Mouse (Mus musculus) ovary, postnatal 14 days (tissue): ENCODE data around the gene Tie1.
"Not testable (repeated sequence)": the region's sequence is repeated elsewhere in the genome, so short reads cannot be mapped to it uniquely, and the experiment has no call there.

Experiments
- DNase-seq: peaks from one replicate; pipeline ENCODE4 v3.0.0; 2022; ENCODE audit warnings: low spot score

Tie1 gene

DNA sequence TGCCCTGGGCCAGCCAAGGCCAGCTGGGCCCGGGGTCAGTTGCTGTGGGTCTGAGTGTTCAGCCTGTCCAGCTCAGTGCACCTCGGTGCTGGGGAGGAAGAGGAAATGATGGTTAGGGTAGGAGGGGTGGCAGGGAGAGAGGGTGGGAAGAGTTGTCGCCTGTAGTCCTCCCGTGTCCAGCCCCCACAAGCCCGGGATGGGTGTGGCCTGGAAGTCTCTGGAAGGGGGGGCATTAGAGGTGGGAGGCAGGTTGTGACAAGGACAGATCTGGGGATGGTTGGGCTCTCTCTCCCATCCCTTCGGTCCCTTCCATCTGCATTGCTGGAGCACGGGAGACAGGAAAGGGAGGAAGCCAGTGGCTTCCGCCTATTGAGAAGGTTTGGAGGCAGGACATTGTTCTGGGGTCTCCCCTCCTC, at the start of gene Tie1:
Gene Tie1 (minus strand): TSS at position 345 of the 416 bp plus-strand sequence.
- no peak for DNase-seq

DNA sequence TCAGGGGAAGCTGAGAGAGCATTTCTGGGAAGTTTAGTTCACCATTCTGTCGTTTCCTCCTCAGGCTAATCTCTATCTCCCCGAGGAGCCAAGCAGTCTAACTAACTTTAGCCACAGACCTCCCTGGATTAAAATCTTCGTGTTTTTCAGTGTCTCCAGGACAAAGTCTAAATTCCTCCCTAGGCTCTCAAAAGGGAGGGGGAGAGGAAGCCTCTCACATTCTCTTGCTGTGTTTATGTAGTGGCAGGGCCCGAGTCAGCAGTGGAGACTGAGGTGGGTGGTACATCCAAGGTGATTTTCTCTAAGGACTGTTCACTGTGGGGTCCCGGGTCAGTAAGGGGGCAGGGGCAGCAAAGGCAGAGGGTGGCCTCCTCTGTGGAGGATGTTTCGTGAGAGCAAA, 47.9 kb upstream of the Tie1 start:
- DNase-seq, result no peak

DNA sequence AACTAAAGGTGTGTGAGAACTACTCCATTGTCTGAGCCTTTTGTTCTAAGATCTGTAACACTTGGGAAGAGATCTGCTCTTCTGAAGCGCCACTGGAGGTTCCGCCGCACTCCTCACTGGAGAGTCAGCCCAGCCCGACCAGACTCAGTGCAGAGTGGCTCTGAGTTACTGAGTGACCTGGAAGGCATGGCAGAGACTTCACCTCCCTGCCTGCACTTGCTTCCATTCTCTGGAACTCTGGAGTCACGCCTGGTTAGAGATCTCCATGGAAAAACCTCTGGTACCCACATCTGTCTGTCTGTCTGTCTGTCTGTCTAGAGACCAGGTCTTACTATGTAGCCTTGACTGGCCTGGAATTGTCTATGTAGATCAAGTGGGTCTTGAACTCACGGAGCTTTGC, 45.7 kb upstream of the Tie1 start:
- no peak for DNase-seq

DNA sequence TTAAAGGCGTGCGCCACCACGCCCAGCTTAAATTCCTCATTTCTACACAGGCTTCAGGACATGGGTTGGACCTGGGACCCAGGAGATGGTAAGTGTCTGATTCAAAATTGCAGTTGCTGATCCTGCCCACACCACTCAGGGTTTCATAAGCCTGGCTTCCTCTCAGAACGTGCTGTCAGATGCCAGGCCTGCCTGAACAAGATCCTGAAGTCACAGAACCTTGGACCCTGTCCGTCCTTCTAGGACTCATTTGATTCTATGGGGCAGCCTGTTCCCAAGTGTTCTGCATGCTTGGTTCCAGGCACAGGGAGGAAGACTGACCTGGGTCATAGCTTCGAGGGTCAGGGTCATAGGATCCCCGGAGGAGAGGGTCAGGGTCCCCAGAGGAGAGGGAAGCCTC, 43.7 kb upstream of the Tie1 start:
- DNase-seq, result no peak

DNA sequence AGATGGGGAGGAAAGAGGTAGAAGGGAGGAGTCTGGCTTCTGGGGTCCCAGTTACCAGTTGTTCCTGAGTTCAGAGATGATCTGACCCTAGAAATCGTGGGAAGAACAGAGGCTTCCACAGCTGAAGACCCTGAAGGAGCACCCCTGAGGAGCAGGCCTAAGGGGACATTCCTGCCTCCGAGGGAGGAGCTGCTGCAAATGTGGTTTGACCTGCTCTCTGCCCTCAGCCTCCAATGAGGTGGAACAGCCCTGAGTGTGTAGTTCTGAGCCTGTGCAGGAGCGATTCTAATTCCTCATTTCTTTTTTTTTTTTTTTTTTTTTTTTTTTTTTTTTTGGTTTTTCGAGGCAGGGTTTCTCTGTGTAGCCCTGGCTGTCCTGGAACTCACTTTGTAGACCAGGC, 43.3 kb upstream of the Tie1 start:
- no peak for DNase-seq

DNA sequence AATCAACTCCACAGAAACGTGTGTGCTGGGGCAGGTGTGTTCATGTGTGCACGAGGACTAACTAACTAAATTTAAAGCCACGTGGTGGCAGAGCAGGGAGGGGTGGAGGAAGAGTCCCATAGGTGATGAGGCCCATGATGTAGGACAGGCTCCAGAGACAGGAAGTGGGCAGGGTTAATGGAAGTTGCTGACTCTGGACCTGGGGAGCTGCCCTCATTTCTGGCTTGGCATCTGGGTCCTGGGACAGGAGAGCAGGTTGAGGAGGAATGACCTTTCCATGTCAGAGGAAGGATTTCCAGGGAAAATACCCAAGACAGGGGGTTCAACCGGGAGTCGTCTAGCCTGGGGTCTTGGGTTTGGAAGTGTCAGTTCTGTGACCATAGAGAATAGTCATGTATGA, 42.8 kb upstream of the Tie1 start:
- no peak for DNase-seq

DNA sequence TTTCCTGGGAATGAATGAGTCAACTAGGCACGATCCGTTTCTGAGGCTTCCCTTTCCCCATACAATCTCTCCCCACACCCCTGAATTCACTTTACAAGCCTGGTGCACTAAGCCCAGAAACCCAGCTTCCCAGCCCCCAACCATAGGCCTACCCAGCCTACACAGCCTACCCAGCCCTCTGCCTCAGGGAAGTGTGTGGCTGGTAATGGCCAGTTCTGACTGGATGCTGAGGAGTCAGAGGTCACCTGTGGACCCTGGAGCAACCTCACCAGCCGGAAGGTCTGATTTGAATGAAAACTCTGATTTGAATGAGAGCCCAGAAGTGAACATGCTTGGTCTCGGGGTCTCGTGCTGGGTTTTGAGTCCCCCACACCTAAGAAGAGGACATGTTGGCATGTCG, 37.9 kb upstream of the Tie1 start:
- DNase-seq, result no peak

DNA sequence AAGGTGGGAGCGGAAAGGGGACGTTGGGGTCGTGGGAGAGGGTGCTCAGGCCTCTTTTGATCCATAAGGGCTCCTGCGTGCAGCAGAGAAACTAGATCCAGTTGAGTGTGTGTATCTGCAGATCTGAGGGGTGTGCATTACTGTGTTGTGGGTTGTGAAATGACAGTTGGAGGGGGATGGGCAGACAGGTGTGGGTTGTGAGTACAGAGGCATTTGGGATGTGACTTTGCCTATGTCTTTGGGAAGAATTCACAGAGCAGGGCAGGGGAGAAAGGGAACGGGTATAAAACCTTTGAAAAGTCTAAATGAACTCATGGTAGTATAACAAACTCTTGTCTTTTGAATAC, 37.4 kb upstream of the Tie1 start:
- no peak for DNase-seq

DNA sequence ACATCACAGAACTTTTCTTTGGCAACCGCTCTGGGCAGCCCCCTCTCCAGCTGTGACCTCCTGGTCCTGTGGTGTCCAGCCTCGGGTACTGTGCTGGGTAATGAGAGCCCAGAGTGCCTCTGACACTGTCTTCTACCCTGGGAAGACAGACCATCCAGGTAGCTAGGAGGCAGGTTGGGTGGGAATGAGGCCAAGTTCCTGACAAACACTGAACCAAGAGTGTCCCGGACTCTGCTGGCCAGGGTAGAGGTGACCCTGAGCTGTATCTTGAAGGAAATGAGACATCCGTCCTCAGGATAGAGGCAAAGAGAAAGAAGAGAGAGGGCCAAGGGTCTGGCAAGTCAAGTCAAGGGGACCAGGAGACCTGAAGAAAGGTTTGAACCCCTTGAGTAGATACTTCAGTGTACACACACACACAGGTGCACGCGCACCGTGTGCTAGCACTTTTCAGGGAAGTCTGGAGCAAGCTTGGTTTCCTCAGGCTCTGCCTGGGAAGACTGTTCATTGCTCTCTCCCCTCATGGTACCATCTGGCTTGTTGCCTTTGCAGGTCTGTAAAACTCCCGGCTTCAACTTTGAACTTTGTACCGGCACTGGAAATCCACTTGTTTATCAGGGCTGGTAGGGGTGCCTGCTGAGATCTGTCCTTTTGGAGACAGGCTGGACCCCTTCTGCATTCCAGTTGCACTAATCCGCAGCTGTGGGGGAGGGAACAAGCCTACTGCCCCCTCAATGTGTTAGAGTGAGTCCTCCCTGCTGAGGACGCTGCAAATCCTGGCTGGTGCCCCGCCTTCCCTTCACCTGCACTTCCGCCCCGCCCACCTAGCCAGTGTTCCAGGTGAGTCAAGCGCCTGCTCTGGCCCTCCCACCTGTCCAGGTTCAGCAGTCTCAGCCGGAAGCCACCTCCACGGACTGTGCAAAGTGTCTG, 36.8 kb upstream of the Tie1 start, which contains the start of gene 2610528J11Rik:
Gene 2610528J11Rik (plus strand): TSS at position 592 of the 927 bp plus-strand sequence.
- DNase-seq, result peak; percentile 38

DNA sequence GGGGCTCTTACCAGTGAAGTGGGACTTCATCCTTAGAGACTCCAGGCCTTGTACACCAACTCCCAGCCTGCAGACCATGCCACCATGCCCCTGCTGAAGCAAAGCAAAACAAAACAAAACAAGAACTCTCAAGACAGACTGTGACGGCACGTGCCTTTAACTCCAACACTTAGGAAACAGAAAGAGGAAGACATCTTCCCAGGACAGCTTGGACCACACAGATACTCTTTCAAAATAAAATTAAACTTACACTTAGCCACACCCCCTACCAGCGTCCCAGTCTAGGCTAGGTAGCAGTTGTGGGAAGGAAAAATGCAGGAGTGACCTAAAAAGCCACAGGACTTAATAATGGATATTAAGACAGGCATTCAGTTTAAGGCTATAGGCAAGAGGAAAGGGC, 35.9 kb upstream of the Tie1 start:
- DNase-seq, result no peak

DNA sequence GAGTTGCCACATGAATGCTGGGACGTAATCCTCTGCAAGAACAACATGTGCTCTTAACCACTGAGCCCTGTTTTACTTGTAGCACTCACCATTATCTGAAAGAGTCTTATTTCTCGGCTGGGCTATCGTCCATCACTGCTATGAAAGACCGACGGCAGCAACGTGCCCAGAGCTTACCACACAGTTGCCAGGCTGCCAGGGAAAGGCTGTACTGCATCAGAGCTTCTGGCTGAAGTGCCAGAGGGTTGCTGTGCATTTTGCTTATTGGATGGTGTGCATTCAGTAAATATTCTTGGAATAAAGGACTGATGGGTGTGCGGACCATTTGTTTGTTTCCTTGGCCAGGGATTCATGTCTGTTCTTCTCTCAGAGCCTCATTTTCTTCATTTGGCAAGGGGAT, 34.1 kb upstream of the Tie1 start:
- DNase-seq, result no peak

DNA sequence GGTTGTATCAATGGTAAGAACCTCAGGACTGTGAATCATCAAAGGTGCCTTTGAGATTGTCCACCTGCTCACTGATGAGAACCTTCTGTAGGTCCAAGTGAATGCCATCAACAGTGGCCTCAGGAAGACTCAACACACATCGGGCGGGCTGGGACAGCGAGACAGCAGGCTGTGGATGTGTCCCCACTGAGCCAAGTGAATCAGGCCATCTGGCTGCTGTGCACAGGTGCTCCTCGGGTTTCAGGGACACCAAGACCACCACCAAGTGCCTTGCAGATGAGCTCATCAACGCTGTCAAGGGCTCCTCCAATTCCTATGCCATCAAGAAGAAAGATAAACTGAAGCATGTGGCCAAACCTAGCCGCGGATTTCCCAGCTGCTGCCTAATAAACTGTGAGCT, 32.4 kb upstream of the Tie1 start:
- DNase-seq, result no peak

DNA sequence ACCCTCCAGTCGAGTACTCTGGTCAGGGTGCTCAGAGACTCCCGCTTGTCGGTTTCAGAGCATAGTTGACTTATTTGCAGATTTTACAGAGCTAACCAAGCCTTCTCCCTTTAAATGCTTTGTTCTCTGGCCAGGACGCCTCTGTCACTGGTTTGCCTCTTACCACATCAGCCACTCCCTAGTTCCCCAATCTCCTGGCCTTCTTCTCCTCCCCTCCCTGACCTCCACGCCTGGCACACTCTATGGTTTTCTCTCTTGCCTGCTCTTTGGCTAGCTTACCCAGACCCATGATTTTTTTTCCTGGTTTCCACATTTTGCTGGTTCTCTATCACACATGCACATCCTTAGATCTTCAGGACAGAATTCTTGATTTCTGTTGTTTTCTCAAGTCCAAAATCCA, 28.3 kb upstream of the Tie1 start:
- DNase-seq, result no peak

DNA sequence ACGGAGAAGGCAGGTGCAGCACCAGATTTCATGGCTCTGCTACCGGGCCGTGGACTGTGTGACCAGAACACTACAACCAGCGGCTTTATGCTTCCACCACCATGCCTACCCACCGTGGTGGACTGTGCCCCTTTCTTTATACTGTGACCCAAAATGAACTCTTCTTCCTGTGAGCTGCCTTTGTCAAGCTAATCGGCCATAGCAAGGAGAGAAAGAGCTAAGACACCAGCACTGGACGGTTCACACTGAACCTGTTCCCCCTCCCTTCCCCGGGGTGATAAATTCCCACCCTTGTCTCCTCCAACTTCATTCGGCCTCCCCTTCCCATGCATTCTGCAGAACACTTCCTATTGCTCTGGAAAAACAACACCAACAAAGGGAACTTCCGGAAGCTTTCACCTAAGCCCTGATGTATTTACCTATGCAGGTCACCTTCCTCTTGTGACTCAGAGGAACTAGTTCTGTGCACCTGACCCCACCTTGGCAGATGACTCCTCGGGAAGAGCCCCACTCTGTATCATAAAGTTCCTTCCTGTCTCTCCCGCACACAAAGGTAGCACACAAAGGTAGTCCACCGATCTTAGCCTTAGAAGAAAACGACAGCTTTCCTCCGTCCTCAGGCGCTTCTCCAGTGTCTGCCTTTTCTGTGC, 27.8 kb upstream of the Tie1 start:
- no peak for DNase-seq

DNA sequence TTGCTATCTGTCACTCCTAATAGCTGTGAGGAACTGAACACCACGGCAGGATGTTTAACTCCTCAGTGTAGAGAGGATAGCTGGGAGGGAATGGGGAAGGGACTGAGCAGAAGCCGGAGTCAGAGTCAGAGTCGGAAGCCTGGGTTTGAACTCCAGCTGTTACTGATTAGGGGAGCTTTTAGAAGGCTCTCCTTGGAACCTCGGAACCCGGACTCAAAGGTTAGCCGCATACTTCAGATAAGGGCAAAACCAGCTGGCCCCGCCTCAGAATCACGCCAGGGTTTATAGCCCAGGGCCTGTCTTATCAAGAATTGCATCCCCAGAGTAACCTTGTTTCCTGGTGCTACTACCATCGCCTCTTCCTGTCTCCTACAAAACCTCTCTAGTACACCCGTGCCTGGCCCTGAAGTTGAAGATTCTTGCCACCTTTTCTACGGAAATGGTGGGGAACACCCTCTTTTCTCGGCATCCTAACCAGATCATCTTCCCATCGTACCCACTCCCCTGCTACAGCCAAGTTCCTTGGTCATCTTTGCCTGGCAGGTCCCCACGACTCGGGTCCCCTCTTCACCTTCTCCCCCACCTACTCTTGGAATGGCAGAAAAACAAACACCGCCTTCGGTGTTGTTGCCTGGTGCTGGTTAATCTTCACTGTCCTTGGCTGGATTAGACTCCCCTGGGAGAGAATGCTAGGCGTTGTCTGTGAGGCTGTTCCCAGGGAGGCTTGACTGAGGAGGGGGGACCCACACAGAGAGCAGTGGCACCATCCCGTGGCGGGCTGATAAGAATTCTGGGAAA, 27.0 kb upstream of the Tie1 start:
- DNase-seq, result no peak

DNA sequence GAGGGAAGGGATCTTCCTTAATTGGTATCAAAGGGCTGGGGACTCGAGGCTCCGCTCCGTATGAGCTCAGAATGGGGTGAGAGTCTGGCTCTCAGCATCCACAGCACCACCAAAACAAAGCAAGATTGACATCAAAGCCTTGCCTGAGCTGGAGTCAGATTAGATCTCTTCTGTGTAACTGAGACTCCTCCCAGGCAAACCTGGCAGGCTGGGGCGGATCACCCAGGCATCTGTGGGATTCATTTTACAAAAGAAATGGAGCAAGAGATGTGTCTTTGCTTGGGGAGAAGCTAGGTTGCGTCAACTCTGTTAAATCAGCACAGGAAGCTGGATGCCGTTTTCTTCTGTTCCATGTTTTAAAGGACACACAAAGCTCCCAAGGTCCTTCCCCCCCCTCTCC, 19.2 kb upstream of the Tie1 start:
- no peak for DNase-seq

DNA sequence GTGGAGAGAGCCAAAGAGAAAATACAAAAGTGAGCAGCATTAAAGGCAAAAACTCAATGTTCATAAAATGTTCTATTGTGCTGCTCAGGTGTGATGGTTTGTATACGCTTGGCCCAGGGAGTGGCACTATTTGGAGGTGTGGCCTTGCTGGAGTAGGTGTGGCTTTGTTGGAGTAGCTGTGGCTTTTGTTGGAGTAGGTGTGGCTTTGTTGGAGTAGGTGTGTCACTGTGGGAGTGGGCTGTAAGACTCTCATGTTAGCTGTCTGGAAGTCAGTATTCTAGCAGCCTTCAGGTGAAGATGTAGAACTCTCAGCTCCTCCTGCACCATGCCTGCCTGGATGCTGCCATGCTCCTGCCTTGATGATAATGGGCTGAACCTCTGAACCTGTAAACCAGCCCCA, 17.3 kb upstream of the Tie1 start:
- not testable (repeated sequence) for DNase-seq

DNA sequence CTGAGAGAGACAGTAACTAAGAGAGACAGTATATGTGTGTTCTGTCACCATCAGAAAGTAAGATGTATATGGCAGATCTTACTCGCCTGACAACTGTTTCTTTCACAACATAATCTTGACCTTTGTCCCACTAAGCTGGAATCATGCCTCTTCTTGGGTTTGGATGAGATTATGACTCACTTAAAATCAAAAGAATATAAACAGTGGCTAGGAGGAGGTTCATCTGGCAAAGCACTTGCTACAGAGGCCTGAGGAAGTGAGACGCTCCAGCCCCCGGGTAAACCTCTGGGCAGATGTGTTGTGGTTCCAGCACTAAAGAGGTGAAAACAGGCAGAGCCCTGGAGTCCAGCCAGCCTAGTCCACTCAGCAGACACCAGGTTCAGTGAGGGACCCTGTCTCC, 15.7 kb upstream of the Tie1 start:
- DNase-seq, result no peak

DNA sequence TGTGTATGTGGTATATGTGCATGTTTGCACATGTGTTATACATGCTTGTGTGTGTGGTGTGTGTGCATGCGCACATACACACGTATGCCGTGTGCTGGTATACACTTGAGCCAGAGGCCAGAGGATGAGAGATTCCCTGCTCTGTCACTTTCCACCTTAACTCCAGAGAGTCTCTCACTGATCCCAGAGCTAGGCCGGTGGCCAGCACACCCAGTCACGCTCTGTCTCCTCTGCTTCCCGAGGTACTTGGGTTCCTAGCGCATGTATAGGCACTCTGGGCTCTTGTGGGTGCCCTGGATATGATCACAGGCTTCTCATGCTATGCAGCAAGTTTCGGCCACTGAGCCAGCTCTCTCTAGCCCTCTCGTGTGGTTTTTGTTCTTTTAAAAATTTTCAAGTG, 10.9 kb upstream of the Tie1 start:
- no peak for DNase-seq

DNA sequence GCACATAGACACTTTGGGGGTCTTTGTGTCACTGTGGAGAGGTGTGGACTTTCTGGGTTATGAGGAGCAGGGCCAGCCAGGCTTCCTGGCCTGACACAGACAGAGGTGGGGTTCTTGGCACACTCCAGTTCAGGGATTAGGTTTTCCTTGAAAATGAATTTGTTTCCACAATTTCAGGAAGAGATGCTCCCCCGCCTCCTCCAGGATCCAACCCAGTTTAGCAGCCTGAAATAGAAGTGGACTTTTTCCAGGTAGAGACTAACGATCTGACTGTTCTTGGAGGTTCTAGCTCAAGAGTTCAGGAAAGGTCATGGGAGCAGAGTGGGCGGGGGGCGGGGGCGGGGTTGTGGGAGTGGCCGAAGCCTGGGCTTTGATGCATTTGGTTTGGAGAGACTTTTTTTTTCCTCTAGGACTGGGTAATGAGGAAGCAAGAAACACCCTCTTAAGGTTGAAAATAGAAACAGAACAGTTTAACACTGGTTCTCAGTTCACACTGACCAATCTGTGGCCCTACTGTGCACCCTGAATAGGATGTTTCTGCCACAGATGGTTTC, 10.4 kb upstream of the Tie1 start:
- no peak for DNase-seq

DNA sequence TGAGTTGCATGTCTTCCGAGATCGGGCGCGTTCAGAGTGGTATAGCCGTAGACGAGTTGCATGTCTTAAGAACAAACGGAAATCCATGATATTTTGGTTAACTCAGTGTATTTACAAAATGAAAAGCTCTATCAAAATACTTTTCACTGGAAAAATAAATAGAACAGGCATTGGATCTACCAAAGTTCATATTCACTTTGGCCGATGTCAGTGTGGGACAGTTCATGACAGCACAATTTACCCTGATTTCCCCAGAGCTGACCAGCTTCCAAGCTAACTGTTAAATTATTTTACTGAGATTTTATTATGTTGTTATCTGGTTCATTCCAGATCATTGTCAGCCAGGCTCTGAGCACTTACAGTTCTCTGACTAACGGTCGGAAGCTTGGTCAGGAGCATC, 600 bp upstream of the Tie1 start:
- DNase-seq, result no peak

DNA sequence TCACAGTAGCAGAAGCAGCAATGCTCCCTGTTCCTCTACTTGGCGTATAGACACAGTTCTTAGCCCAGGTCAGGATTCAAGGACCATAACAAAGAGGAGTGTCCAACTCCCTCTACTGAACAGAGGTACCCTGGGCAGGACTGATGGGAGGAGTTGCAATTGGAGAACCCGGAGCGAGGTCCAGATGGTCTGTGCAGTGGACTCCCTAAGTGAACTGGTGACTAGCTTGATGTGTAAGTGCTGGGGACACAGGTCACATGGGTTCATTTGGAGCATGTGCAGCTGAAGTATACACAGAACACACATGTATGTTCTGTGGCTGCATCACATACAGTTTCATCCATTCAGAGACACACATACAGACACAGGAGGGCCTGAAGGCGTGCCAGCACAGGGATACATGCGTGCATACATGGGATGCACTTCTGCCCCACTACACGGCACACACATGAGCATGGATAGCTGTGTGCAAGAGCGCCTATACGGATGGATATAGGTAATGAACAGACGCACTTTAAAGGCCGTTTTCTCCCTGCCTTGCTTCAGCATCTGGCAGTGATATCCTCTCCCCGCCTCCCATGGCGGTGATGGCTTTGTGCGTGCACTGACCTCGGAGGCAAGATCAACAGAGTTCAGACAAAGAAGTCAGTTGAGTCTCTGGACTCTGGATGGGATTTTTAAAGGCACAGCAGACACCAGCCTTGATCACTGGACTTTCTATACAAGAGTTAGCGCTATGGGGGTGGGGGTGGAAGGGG, 12.9 kb downstream of the Tie1 start:
- DNase-seq, result no peak
